Mouse (Mus musculus): Measurements from ENCODE around the gene Dnm3.

GRCm38 (mm10) chr1:162075831-162076230, 402.0 kb downstream of the Dnm3 start:
- TF ChIP-seq CTCF (IDR thresholded peaks at IDR 0.05; ENCODE audit: insufficient read depth, low read depth, low read length) (no peak), POLR2A (IDR thresholded peaks at IDR 0.05; ENCODE audit: insufficient read depth, low read depth, low read length) (no peak)

All from olfactory bulb, adult 2 months (tissue).